In genomic region chr7:34758721-34759120, GRCm38 (mm10) we compare ENCODE assay signal across 19 mouse cellular contexts. TPM values are rescaled to one million over a fixed set of nuclear protein-coding genes. Genes with fewer than 3 reads are reported as not detected.
DNase-seq lines count a peak whose midpoint lies in the region; ATAC-seq lines count a peak whose summit lies in the region.
"Had no signal": no experiment of that assay in that cellular context is flagged by ENCODE, and none has a peak within 500 bp of the region (broad histone marks: within the 10 kb centered on the region; RNA-seq: fewer than 3 reads in every experiment).

No protein-coding gene starts in this region.

- no peaks in the 10 kb centered on the region for H3K9me3 ChIP-seq in forebrain, embryonic 14.5 days (replicated peaks; ENCODE audit: control insufficient read depth, low read length)
- H3K9me3 ChIP-seq in forebrain, embryonic 10.5 days = no peaks in the 10 kb centered on the region
- H3K9me3 ChIP-seq in hindbrain, embryonic 15.5 days = no peaks in the 10 kb centered on the region
- no peaks in the 10 kb centered on the region for H3K9me3 ChIP-seq in intestine, embryonic 16.5 days (ENCODE audit: control insufficient read depth, low read length)

- WGBS in forebrain, embryonic 14.5 days = 88% methylated on average over 3 of the region's 3 CpGs
- WGBS in forebrain, embryonic 10.5 days = 83% methylated on average over 3 of the region's 3 CpGs
- WGBS in hindbrain, embryonic 15.5 days = 42% methylated on average over 3 of the region's 3 CpGs
- WGBS in intestine, embryonic 16.5 days = 39% methylated on average over 3 of the region's 3 CpGs

- no peaks in the 10 kb centered on the region for H3K27me3 ChIP-seq in forebrain, embryonic 14.5 days (replicated peaks; ENCODE audit: control insufficient read depth, insufficient read depth, low read length)
- no peaks in the 10 kb centered on the region for H3K27me3 ChIP-seq in forebrain, embryonic 10.5 days (ENCODE audit: poor library complexity, severe bottlenecking)
- no peaks in the 10 kb centered on the region for H3K27me3 ChIP-seq in hindbrain, embryonic 15.5 days
- H3K27me3 ChIP-seq in intestine, embryonic 16.5 days (replicated peaks; ENCODE audit: control insufficient read depth, insufficient read depth, low read length) = no peaks in the 10 kb centered on the region
- H3K27me3 ChIP-seq: embryonic facial prominence, embryonic 12.5 days had no signal

- peak overlapping the region; percentile 24; the same call in 1 of the 2 replicates for H3K27ac ChIP-seq in forebrain, embryonic 14.5 days (ENCODE audit: low read depth, low read length)
- H3K27ac ChIP-seq in forebrain, embryonic 10.5 days = no peak overlapping the region
- H3K27ac ChIP-seq in hindbrain, embryonic 15.5 days (replicated peaks) = 0 out of 2 replicates have a peak overlapping the region, but pooled peaks have one; percentile 3
- H3K27ac ChIP-seq in intestine, embryonic 16.5 days (ENCODE audit: low read length) = no peak overlapping the region
- H3K27ac ChIP-seq: embryonic facial prominence, embryonic 12.5 days; gastrocnemius, adult 2 months had no signal

- H3K4me2 ChIP-seq in forebrain, embryonic 14.5 days (ENCODE audit: low read length) = no peak overlapping the region
- H3K4me2 ChIP-seq in hindbrain, embryonic 15.5 days = no peak overlapping the region
- H3K4me2 ChIP-seq in intestine, embryonic 16.5 days (ENCODE audit: low read depth, low read length) = no peak overlapping the region
- H3K4me2 ChIP-seq: embryonic facial prominence, embryonic 12.5 days; heart, embryonic 11.5 days had no signal

- ATAC-seq in forebrain, embryonic 14.5 days = no peak
- no peak for ATAC-seq in hindbrain, embryonic 15.5 days (ENCODE audit: low FRiP score, low read depth)
- no peak for ATAC-seq in intestine, embryonic 16.5 days
- ATAC-seq: inflammation-experienced regulatory T-cells, adult 6 months had no signal

- H3K4me3 ChIP-seq in forebrain, embryonic 14.5 days (ENCODE audit: low read depth, low read length) = no peak overlapping the region
- no peak overlapping the region for H3K4me3 ChIP-seq in forebrain, embryonic 10.5 days
- no peak overlapping the region for H3K4me3 ChIP-seq in hindbrain, embryonic 15.5 days
- no peak overlapping the region for H3K4me3 ChIP-seq in intestine, embryonic 16.5 days (ENCODE audit: low read length)
- H3K4me3 ChIP-seq: embryonic facial prominence, embryonic 12.5 days; erythroblast, embryonic 14.5 days; gastrocnemius, adult 2 months had no signal

- H3K36me3 ChIP-seq in forebrain, embryonic 14.5 days (ENCODE audit: control insufficient read depth, insufficient read depth, low read length) = no peaks in the 10 kb centered on the region
- no peaks in the 10 kb centered on the region for H3K36me3 ChIP-seq in forebrain, embryonic 10.5 days (replicated peaks)
- H3K36me3 ChIP-seq in hindbrain, embryonic 15.5 days = no peaks in the 10 kb centered on the region
- H3K36me3 ChIP-seq in intestine, embryonic 16.5 days (ENCODE audit: control insufficient read depth, insufficient read depth, low read length) = no peaks in the 10 kb centered on the region
- H3K36me3 ChIP-seq: embryonic facial prominence, embryonic 12.5 days had no signal

- H3K9ac ChIP-seq in forebrain, embryonic 14.5 days (ENCODE audit: low read length) = no peak overlapping the region
- H3K9ac ChIP-seq in hindbrain, embryonic 15.5 days = no peak overlapping the region
- H3K9ac ChIP-seq in intestine, embryonic 16.5 days (ENCODE audit: low read depth, low read length) = no peak overlapping the region
- H3K9ac ChIP-seq: embryonic facial prominence, embryonic 12.5 days had no signal

- no peak for DNase-seq in forebrain, embryonic 14.5 days (ENCODE audit: low spot score)
- no peak for DNase-seq in forebrain, embryonic 10.5 days (ENCODE audit: extremely low spot score, low spot score)
- DNase-seq in ovary, postnatal 36 days (ENCODE audit: low spot score) = peak; percentile 54
- no peak for DNase-seq in ovary, postnatal 10 days (ENCODE audit: low spot score)
- no peak for DNase-seq in left cerebral cortex, adult 18-20 months (ENCODE audit: low spot score in 2 of 2)
- DNase-seq: gastrocnemius, adult 2 months; kidney, adult 8-10 months; kidney, postnatal 25 days; liver; lung, postnatal 10 days; thymus, postnatal 25 days had no signal

- H3K4me1 ChIP-seq in forebrain, embryonic 14.5 days (ENCODE audit: control insufficient read depth, insufficient read depth, low read length) = peaks cover 12% of the 10 kb centered on the region
- peaks cover 24% of the 10 kb centered on the region for H3K4me1 ChIP-seq in forebrain, embryonic 10.5 days
- H3K4me1 ChIP-seq in hindbrain, embryonic 15.5 days (replicated peaks) = peaks cover 24% of the 10 kb centered on the region
- peaks cover 2% of the 10 kb centered on the region; the same call in 1 of the 2 replicates for H3K4me1 ChIP-seq in intestine, embryonic 16.5 days (ENCODE audit: control insufficient read depth, insufficient read depth, low read length)

RNA-seq across cellular contexts. Expression of gene Chst8, which starts 53.8 kb away (rescaled TPM):
- 9.2 and 10.4 TPM in 2 replicates for polyA plus RNA-seq in forebrain, embryonic 14.5 days (2014; fragmentation: Nextera tagmentation; extraction: Ambion mirVana)
- 4.3 and 5.7 TPM in 2 replicates for polyA plus RNA-seq in forebrain, embryonic 10.5 days (2016; fragmentation: Nextera tagmentation; extraction: Ambion mirVana)
- 11.0 and 15.2 TPM in 2 replicates for polyA plus RNA-seq in hindbrain, embryonic 15.5 days (2015; fragmentation: Nextera tagmentation; extraction: Ambion mirVana)
- total RNA-seq in left cerebral cortex, adult 18-20 months (2021) = 10 to 100 TPM; 22.4 to 27.9 TPM
- 3.9 TPM in 2 replicates for polyA plus RNA-seq in intestine, embryonic 16.5 days (2015; fragmentation: Nextera tagmentation; extraction: Ambion mirVana)
- total RNA-seq: megakaryocyte progenitor cell, adult 5-6 weeks; neutrophil, adult 5-6 weeks had no signal
- polyA plus RNA-seq: erythroblast, embryonic 14.5 days; inflammation-experienced regulatory T-cells, adult 6 months had no signal

Comparison
In these comparisons a context has a peak if more than half of its experiments do, and no peak if none do; other contexts are left out.
1. H3K27ac ChIP-seq: peak in forebrain, embryonic 14.5 days (single experiment) and hindbrain, embryonic 15.5 days (single experiment); none in forebrain, embryonic 10.5 days (single experiment) and intestine, embryonic 16.5 days (single experiment).